Mouse (Mus musculus): ENCODE results near the gene Acer1. TPM values are rescaled to one million over a fixed set of nuclear protein-coding genes. Genes with fewer than 3 reads are reported as not detected.

Gene Acer1
- total RNA-seq, 4 experiments from 2014 or later = not detected

DNA sequence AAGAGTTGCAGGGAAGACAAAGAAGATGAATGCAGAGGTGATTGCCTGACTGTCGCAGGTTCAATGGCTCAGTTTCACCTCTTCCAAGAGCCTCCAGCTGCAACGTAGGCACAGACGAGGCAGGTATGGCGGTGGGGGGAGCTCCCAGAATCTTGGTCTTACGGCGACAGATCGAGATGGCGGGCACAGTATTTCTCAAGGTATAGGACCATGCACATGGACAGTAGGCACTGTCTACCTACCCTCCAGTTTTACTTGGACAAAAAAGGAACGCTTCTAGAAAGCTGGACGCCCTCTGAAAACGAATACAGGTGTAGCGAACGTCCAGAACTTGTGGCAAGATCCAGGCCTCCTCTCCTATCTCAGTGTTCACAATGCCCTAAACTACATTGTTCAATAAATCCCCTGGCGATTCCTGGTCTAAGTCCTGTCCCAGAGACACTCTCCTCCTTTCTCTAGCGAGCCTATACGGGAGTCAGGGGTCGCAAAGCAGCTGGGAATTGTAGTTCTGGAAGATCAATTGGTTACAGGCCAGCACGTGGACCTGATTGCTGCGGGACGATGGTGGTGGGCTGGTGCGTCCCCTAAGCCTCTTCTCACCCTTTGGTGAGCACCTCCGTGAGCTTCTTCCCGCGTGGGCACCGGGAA, 7.7 kb upstream of the Acer1 start:
- DNase-seq (ENCODE audit: low spot score in 2 of 2) = no peak

DNA sequence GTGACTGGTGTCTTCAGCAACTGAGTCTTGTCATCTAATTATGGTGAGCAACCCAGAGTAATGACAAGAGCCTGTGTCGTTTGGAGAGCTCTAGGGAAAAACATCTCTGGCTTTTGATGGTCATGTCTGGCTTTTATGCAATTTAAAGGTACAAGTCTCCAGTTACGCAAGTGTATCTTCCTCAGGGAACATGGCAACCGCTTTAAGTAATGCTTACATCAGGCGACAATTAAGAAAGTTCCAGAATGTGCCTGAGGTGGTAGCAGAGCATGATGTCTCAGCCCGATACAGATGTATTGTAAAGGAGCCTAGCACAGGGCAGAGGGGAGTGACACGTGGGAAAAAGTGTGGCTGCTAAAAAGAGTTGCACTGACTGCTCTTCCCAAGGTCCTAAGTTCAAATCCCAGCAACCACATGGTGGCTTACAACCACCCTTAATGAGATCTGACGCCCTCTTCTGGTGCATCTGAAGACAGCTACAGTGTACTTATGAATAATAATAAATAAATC, 7.0 kb upstream of the Acer1 start:
- DNase-seq (ENCODE audit: low spot score in 2 of 2) = no peak

DNA sequence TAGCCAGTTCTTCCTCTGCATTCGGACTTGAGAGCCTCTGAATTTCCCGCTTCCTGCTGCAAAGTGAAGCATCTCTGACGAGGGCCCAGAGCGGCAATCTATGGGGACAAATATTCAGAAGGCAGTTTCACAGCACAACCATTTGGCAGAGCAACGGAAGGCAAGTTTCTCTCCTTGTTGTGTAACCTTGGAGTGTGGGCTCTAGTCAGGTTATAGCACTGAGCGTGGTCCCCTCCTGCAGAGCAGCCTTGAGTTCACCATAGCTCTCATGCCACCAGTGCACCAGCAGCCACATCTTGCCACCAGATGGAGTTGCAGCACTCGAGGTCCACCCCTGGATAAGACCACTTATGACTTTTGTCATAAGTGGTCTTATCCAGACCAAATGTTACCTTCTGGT, 6.5 kb upstream of the Acer1 start:
- DNase-seq (ENCODE audit: low spot score in 2 of 2) = no peak

- DNase-seq (ENCODE audit: low spot score in 2 of 2) = no peak
Observed at GRCm38 (mm10) chr17:56986105-56986805, 4.3 kb upstream of the Acer1 start.

DNA sequence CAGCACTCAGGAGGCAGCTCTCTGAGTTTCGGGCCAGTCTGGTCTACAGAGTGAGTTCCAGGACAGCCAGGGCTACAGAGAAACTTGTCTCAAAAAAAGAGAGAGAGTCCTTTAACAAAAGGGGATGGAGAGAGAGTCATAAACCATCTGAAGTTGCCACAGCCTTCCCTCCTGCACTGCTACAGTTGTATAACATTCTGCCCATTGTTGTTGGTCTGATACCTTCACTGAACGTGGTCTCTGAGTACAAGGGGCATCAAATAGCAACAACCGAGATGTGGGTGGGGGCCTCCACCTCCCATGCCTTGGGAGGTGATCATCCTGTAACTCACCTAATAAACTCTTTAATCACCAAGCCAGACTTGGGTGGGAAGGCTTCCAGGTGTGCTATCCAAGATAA, 3.7 kb upstream of the Acer1 start:
- no peak for DNase-seq (ENCODE audit: low spot score in 2 of 2)

GRCm38 (mm10) chr17:56984886-56985285, 3.0 kb upstream of the Acer1 start:
- DNase-seq (ENCODE audit: low spot score in 2 of 2) = no peak

- DNase-seq (ENCODE audit: low spot score in 2 of 2) = no peak
Observed at GRCm38 (mm10) chr17:56981049-56981448, 877 bp downstream of the Acer1 start.

- no peak for DNase-seq (ENCODE audit: low spot score in 2 of 2)
Observed at GRCm38 (mm10) chr17:56979524-56979923, 2.4 kb downstream of the Acer1 start.

DNA sequence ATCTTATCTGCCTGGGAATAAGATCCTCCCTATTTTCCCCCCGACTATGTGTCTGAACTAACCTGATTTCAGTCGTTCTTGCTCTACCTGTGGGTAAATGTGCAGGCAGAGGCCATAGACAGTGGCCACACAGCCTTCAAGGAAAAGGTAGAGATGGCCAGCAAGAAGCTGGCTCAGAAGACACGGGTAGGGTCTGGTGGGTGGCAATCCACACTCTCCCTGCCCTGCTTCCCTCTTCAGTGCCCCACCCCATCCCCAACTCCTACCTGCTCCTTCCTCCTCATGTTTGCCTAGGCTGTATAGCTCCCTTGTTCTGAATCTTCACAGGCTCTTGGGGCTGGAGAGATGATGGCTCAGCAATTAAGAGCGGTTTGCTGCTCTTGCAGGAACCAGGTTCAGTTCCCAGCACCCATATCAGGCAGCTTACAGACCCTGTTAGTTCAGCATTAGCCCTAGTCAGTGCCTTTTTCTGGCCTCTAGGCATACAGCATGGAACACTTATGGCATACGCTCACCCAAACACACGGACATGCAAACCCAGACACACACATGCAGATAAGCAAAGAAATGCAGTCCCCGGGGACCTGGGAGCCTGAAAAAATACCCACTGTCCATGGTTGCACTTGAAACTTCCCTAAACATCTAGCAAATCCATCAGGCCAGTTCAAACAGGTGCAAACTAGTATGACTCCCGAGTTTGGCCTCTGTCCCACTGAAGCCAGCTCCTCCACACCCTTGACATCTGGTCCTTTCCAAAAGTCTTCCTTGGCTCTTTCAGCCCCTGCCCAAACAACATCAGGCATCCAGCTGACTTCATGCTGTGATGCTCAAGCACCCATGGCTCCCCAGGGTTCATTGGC, 5.2 kb downstream of the Acer1 start:
- DNase-seq (ENCODE audit: low spot score in 2 of 2) = no peak

- DNase-seq (ENCODE audit: low spot score in 2 of 2) = no peak
Observed at GRCm38 (mm10) chr17:56975391-56975790, 6.5 kb downstream of the Acer1 start.

DNA sequence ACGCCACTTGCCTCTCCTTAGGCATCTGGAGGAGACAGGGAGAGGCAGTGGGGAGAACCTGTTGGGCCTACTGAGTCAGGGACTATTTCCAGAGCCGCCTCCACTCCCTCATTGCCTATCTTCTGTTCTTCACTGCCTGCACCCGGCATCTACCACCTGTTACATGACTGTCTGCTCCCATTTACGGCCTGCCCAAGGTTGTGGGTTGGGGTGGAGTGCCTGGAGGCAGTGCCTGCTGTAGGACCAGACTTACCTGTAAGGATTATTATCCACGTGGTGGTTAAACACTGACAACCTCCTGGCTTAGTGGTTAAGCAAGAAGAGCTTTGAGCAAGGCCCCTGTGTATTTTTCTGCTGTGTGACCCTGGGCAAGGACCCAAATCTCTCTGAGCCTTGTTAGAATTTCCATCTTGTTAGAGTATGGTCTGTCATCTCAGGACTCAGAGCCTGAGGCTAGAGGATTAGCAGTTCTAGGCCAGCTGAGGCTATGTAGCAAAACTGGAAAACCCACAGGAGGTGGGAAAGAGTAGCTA, 7.2 kb downstream of the Acer1 start:
- no peak for DNase-seq (ENCODE audit: low spot score in 2 of 2)

GRCm38 (mm10) chr17:56973956-56974707, 7.8 kb downstream of the Acer1 start:
- no peak for DNase-seq (ENCODE audit: low spot score in 2 of 2)

GRCm38 (mm10) chr17:56970081-56970480, 11.8 kb downstream of the Acer1 start:
- no peak for DNase-seq (ENCODE audit: low spot score in 2 of 2)

DNA sequence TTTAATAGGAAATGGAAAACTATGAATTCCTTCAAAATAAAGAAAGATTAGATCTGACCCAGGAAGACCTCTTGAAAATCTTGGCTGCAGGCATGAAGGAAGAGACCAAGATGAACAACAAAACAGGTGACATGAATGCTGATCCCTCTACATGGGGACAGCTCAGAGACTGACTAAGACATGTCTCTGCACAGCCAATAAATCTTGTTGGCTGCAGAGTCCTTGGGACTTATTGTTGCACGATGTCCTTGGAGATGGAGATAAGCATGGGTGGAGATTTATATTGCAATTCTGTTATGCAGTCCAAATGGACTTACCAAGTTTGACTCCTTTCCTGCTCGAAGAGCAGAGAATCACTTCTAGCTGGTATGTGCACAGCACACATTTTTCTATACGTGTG, 12.6 kb downstream of the Acer1 start:
- DNase-seq (ENCODE audit: low spot score in 2 of 2) = no peak

DNA sequence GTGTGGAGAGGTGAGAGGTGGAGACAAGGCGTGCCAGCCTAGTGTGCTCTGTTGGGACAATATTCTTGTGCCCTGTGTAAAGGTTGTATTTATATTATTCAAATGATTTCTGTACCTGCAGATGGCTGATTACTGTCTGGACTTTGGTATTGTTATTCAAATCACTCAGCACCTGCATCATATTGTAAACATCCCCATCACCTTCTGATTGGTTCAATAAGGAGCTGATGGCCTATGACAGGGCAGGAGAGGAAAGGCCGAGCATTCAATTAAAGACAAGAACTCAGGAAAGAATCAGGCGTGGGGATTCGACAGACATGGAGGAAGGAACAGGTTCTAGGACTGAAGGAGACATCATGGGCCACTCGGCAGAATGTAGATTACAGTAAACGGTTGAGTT, 18.3 kb downstream of the Acer1 start:
- DNase-seq (ENCODE audit: low spot score in 2 of 2) = no peak

DNA sequence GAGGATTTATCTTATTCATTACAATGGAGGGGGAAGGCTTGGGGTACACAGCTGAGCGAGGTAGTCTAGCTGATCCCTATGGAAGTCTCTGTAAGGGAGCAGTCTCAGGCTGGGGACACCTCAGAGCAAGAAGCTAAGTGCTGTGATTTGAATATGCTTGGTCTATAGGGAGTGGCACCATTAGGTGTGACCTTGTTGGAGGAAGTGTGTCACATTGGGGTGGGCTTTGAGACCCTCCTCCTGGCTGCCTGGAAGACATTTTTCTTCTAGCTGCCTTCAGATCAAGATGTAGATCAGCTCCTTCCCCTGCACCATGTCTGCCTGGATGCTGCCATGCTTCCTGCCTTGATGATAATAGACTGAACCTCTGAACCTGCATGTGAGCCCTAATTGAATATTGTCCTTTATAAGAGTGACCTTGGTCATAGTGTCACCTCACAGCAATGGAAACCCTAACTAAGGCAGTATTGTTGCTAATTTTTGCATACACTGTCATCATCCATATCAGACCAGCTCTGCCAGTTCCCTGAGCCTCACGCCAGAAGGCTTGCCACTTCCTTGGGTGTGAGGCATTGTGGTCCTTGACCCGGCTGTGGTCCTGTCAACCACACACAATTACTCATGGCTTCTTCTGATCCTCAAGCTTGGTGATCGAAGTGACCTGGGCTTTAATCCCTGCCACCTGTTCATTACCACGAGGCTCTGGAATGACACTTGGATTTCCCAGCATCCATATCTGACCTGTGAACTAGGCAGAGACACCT, 19.1 kb downstream of the Acer1 start:
- DNase-seq (ENCODE audit: low spot score in 2 of 2) = no peak

DNA sequence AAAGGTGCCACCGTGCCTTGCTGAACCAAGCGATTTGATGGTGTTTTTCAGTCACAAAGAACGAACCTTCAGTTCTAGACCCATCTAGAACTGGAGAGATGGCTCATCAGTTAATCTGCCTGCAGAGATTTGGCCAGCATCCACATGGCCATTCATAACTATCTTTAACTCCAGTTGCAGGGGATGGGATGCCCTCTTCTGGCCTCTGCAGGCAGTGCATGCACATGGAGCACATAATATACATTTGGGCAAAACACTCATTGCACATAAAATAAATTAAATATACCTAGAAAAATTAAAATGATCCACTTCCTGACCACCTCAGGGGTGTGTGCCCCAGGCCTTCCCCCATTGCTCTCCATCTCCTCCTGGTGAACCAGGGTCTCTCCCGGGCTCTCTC, 20.0 kb downstream of the Acer1 start:
- DNase-seq (ENCODE audit: low spot score in 2 of 2) = no peak

- DNase-seq (ENCODE audit: low spot score in 2 of 2) = no peak
Observed at GRCm38 (mm10) chr17:56958667-56959066, 23.3 kb downstream of the Acer1 start.

GRCm38 (mm10) chr17:56957763-56958429, 24.0 kb downstream of the Acer1 start:
- DNase-seq (ENCODE audit: low spot score in 2 of 2) = no peak

DNA sequence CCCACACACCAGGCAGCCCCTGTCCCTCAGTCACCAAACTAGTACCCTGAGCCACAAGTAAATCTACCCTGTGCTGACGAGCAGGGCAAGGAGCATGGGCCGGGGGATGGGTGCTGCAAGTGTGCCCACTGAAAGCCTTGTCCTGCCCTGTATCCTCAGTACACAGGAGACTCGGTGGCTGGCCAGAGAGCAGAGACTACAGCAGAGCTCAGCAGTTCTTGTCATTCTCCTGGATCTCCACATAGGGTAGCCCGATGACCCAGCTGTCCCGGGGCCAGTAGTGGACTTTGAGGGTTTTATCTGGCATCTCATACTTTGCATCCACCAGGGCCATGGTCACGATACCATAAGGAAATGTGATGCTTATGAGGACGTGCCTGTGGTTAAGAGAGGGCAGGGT, 27.1 kb downstream of the Acer1 start:
- no peak for DNase-seq (ENCODE audit: low spot score in 2 of 2)
